Mouse (Mus musculus) G1E (cell line): ENCODE data around the gene Bloc1s1.

ENCODE experiments used
- CTCF ChIP-seq: IDR thresholded peaks from 2 replicates; pipeline ENCODE4 v1.5.1; 2012; ENCODE audit warnings: low read depth, low read length, inconsistent platforms, mixed read lengths
- GATA1 ChIP-seq: IDR thresholded peaks from 2 replicates; pipeline ENCODE4 v1.6.1; 2012; ENCODE audit warnings: borderline replicate concordance, low read length, inconsistent platforms, mixed read lengths
- GATA2 ChIP-seq: IDR thresholded peaks from 2 replicates; pipeline ENCODE4 v1.6.1; 2012; ENCODE audit warnings: low read depth, low read length, inconsistent platforms, borderline replicate concordance
- POLR2AphosphoS5 ChIP-seq: IDR thresholded peaks from 2 replicates; pipeline ENCODE4 v1.6.1; 2012; ENCODE audit warnings: low read depth, low read length, inconsistent platforms; ENCODE audit not compliant: insufficient replicate concordance
- TAL1 ChIP-seq: conservative IDR thresholded peaks from 2 replicates; pipeline ENCODE4 v1.6.1; 2012; ENCODE audit warnings: low read depth, low read length, inconsistent platforms, mixed read lengths

- TF ChIP-seq GATA1, result no peak
- no peak for TF ChIP-seq CTCF
- TF ChIP-seq TAL1, result no peak
- no peak for TF ChIP-seq POLR2AphosphoS5
- no peak for TF ChIP-seq GATA2
Observed at GRCm38 (mm10) chr10:128878811-128879210, 45.0 kb downstream of the Bloc1s1 start.
